Mouse (Mus musculus) T-cell, adult 2 months (primary cell): ENCODE data around the gene Art4.
"Not testable (repeated sequence)": the region's sequence is repeated elsewhere in the genome, so short reads cannot be mapped to it uniquely, and the experiment has no call there.

Experiments
- DNase-seq: peaks from one replicate; pipeline ENCODE4 v3.0.0; 2022; ENCODE audit warnings: low spot score

Art4 gene

DNA sequence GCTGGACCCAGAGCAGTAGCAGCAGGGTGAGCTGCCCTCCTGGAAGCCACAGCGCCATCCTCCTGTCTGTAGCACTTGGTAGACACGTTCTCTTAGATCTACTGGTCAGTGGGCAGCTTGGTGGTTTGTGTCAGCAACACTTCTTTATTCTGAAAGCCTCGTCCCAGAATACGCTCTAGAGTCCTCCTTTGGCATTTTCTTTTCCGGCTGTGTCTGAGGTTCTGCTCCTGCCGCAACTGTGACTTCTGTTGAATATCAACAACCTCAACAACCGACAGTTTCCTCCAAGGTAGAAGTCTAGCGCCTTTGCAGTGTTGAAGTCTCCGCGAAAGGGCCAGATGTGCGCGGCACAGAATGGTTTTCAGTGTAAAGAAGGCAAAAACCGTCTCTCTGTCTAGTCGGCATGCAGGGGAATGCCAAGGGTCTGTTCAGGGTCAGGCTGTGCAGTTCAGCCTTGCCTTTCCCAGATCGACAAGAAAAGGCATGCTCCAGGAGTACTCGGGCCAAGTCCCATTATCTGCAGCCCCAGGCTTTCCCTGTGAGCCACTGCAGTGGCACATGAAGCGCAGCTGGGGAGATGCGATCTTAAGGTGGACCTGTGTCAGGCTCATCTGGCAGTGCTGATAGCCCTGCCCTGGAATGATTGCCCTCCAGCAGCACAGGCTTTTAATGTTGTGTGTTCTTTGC lies at the start of gene Art4:
Art4 (minus strand) TSS at position 548 of the 687 bp plus-strand sequence.
- peak; percentile 39 for DNase-seq

DNA sequence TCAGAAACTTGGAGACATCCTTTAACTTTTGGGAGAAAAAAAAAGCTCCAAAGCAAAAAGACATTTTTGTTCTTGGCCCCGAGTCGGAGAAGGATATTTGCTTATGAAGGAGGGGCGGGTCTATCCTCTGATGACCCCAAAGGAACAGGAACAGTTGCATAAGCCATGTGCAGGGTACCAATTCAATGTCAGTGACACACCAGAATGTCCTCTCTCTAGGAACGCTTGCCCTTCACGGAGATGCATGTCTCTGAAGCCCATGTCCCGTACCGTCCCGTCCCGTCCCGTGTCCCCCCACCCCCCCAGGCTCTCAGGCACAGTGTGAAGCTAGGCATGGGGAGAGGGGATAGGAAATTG lies 49.4 kb upstream of the Art4 start:
- DNase-seq, result no peak

DNA sequence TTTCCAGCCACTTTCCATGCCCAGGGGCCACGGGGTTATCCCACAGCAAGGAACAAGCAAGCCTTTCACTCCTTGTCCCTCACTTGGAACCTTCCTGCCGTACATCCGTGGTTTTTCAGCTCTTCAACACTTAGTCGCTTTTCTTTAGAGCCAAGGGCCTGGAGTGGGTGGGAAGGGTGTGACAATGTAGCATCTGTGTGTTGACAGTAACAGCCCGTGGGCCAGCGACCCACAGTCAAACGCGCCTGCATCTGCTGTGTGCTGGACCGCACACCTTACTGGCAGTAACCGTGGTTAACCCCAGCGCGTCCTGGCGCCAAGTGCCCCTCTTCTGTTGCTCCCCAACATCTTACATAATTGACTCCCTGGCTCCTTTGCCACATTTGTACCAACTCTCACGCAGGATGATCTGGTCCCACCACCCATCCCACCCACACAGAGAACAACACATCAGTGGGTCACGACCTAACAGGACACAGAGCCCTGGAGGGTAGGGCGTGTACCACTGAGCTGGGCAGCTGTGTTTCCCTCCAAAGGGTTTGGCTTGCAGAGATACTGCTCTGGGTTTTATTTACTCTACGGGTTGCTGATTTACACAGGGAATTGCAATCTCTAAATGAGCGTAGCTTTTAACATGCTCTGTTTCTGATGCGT lies 48.9 kb upstream of the Art4 start:
- no peak for DNase-seq

DNA sequence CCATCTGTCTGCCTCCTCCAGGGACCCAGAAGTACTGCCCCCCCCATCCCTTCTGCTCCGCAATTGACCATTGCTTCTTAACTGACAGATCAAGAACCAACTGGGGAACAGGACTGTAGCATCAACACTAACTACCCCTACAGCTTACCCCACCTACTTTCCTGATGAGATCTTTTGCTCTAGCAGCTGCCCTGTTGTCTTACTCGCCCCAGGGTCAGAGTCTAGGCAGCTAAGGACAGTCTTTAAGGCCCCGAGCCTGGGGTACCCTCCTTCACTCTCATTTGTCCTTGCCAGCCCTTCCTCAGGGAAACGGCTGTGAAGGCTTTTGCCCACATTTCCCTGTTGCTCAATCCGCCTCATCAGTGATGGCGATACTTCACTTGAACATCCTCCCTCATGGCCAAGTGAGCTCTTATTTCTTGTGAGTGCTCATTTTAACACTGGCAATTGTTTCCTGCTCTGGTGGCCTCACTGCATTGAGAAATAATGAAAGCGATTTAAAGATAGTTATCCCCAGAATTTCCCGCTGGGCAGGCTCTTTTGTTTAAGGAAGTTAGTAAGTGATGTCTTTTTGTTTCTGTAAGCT lies 46.4 kb upstream of the Art4 start:
- no peak for DNase-seq

DNA sequence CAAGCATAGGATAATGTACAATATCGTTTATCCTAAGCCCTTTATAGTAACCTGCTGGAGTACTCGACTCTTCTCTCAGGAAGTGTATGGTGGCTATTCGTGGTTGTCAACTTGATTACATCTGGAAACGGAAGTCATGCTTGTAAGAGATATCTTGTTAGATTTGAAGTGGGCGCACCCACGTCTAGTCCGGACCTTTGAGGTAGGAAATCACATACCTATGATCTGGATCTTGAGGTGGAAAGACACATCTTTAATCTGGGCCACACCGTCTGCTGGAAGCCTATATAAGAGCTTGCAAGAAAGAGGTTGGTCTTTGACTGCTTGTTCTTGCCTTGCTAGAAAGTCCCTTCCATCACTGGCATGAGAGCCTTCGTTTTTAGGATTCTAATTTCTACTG lies 45.0 kb upstream of the Art4 start:
- DNase-seq, result peak; percentile 32

DNA sequence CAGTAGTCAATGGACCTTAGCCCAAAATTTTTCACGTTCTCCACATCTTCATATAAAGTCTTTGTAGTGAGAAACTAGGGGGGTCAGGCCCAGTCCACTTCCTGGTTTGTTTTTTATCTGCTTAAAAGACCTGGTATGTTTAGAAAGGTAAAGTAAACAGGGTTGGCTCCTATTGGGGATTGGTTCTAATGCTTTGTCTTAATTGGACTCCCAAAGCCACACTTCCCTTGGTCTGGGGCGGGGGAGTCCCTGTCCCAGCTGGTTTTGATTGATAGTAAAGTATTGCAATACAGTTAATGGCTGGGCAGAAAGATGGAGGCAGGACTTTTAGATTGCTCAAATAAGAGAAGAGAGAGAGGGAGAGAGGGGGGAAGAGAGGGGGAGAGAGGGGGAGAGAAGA lies 43.5 kb upstream of the Art4 start:
- DNase-seq, result no peak

DNA sequence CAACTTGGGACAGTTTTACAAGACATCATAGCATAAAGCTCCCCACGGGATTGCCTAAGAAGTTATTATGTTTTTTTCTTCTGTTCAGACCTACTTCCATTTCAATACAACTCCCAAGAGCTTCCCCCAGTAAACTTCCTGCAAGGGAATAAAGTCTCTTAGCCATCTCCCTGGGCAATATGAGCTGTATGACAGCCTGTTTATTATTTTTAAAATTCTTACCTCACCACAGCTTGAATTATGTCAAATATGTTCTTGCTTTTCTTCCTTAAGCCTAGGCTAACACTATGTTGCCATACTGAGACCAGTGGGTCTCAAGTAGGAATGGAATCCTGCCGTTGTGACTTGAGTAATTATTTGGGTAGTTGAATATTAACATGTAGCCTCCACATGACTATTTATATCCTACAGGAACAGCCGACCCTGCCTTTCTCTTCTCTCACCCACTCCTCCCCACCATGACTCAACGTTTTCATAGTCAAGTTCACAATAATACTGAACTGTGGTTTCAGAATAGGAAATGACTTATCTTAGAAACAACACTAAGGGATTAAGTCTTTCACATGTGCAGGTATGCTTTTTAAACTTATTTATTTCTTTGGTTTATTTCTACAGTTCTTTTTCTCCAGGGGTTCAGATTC lies 43.0 kb upstream of the Art4 start:
- DNase-seq, result no peak

DNA sequence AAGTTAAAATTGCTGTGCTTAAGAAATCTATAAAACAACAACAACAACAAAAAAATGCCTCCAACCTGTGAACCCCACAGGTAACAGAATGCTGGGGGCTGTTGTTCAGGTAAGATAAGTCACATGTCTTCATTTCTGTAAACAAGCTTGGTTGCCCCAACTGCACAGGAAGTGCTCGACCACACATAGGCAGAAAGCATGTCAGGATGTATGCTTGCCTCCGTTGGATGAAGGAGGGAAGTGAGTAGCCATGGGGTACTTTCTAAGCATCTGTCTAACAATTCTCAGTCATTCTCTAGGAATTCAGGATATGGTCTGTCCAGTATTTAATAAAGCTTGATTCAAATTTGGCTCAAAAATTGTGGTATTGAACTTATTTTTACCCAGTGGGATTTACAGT lies 41.4 kb upstream of the Art4 start:
- DNase-seq, result peak; percentile 50

DNA sequence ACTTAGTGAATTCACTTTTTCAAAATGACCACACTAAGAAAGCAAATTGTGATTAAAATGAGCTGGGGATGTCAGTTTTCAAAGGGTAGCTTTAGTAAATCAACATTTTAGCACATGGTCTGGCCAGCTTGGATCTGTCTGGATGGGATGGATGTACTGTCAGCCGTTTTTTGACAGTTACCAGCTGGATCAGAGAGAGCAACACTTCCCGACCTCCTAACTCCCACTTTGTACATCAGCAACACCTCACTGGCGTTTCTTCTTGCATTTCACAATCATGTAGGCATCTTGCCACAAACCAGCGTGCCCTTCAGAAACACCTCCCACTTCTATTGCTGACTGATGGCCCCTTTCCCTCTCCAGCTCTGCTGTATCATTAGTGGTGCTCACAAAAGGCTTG lies 40.7 kb upstream of the Art4 start:
- DNase-seq, result no peak

DNA sequence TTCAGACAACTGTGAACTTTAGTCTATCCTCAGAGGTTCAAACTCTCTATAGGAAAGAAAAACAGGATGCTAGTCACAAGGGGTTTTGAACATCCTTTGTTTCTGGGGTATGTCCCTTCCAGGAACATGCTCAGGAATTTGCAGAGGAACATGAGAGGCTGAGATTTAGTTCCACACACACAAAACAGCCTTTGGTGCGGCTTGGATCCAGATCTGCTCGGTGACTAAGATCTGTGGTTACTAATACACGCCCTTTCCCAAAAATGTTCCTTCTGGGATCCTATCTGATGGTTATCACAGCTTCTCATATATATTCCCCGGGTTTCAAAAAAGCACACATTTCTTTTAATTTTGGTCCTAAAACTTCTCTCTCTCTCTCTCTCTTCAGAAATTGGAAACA lies 40.3 kb upstream of the Art4 start:
- DNase-seq, result no peak

DNA sequence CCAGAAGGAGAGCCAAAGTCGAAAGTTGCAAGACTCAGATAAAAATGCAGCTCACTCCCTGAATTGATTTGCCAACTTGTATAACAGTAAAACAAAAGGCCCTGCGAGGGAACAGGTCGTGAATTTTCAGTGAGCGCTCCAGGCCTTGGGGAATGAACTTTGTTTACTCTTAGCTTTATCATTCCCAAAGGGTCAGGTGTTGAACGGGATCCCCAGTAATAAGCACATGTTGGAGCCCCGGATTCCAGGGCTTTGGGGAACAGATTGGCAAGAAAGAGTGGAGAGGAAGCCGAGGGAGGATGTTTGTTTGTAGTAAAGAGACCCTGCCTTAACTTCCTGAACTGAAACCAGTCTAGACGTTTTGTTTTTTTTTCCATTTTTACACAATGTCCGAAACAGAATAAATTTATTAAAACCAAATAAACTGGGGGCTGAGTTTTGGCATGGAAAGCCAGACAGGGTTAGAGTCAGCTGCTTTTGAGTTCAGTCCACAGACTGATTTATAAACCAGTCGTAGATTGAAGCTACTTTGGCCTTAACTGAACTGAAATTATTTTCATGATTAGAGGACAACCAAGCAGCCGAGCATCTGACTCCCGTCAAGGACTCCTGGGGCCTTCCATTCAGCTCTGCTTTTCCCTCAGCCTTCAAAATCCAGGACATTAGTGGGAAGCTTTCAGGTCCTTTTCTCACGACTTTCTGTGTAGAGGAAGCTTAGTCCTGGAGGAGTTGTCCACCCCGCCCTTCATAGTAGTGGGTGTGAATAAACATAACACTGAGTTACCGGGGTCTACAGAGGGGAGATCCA lies 37.2 kb upstream of the Art4 start:
- DNase-seq, result no peak

DNA sequence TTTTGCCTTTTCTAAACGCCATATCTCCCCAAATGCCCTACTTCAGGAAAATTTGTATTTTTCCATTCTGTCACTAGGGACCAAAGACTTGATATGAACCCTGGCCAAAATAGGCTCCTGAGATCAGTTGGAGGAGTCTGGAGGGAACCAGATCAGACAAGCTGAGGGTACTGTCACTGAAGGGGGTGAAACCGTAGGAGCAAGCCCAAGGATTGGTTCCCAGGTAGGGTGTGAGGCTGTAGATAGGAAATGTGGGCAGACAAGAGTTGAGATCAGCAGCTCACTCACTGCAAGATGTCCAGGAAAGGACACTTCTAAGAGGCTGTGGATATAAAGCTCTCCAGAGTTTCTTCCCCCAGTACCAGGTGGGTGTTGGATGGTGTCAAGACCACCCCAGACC lies 34.5 kb upstream of the Art4 start:
- no peak for DNase-seq

DNA sequence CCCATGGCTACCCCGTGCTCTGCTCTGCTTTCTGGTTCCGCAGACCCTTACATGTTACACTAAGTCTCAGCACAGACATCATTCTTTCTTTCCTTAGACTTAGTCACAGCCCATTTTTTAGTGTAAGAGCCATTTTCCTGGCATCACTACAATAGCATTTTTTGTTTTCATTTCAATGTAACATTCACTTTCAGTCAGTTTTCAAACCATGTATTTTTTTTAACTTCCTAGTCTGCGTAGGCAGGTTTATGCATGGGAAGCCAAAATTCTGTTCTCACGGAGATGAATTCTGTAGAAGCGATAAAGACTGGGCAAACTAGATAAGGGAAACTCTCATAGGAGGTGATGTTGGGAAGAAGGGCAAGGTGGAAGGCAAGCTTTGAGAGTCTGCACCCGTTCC lies 32.0 kb upstream of the Art4 start:
- no peak for DNase-seq

DNA sequence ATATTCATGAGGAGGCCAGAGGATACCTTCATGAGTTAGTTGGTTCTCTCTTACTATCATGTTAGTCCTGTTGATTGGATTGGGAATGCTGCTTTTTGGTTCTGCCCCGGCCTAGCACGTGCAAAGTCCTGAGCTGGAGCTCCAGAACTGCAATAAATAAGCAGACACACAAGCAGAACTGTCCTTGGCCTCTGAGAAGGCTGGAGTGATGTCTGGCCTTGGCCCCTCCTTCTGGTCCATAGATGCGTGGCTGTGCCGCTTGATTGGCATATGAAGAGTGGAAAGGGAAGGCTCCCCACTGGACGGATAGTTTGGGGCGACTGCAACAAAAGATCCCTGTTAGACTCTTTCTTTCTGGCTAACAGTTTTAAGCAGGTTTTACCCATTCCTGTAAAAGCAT lies 31.5 kb upstream of the Art4 start:
- DNase-seq, result no peak

DNA sequence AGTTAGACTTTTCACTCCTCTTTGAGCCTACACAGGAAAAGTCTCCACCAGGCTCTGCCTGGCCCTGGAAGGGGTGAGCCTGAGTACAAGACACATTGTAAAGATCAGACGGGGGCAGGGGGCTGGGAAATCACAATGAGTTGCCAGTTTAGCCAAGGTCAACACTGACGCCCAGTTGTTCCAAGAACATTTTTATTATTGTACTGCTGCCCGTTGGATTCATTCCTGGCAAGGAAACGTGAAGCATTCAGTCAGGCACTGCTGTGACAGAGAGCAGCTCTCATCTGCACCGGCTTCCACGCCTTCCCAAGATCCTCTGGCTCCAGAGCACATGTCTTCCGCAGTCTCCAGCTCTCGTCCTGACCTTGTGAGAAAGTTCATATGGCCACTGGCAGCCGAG lies 30.3 kb upstream of the Art4 start:
- no peak for DNase-seq

DNA sequence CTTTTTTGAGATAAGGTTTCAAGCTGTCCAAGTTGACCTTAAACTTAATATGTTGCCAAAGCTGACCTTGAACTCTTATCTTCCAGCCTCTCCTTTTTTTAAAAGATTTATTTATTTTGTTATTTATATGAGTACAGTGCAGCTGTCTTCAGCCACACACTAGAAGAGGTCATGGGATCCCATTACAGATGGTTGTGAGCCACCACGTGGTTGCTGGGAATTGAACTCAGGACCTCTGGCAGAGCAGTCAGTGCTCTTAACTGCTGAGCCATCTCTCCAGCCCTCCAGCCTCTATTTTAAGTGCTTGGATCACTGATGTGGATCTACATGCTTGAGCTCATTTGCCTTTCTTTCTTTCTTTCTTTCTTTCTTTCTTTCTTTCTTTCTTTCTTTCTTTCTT lies 27.2 kb upstream of the Art4 start:
- not testable (repeated sequence) for DNase-seq

DNA sequence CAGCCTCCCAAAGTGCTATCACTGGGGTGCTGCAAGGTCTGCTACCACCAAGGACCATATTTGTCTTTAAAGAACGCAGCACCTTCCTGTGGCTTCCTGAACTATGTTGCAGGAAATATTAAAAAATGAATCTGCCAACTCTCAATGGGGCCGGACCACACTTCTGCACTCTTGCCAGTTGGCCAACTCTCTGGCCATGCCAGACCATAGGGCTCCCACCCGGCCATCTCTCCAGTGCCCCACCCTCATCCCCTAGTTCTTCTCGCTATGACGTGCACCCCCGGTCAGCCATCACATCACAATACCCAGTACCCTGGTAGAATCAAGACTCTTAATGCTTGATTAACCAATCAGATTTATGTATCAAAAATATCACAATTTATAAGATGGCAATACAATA lies 26.4 kb upstream of the Art4 start:
- no peak for DNase-seq

DNA sequence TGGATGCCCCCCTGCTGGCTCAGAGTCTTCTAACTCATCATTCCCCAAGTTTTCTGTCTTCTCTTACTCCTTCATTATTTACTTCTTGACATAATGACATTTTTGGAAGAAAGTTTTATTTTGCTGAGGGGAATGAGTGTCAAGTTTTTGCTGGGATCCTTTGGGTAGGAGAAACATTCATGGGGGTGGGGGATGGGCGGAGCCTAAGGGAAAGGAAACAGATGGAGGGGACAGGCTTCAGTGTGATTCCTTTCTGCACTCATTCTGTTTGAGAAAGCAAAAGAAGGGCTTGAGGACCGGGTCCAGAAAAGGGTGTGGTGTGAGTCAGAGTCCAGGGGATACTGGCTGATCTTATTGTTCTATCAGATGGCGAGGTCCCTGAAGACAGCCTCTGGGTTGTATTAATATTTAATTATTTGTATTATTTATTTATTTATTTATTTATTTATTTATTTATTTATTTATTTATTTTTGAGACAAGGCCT lies 25.9 kb upstream of the Art4 start:
- DNase-seq, result no peak

DNA sequence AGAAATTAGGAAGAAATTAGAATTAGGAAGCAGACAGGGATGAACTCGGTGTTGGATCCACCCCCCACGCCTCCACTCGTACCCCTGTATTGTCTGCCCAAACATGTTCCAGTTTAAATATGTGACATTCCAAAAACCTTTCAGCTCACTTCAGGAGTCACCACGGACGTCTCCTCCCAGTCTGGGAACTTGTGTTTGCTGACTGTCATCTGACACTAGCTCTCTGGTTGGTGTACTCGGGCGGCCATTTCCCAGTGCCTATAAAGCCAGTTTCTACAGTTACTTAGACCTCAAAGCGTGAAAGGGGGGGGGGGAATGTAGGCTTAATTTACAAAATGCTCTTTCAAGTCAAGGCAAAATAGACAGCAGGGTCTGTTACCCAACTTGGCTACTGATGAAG lies 24.1 kb upstream of the Art4 start:
- DNase-seq, result no peak

DNA sequence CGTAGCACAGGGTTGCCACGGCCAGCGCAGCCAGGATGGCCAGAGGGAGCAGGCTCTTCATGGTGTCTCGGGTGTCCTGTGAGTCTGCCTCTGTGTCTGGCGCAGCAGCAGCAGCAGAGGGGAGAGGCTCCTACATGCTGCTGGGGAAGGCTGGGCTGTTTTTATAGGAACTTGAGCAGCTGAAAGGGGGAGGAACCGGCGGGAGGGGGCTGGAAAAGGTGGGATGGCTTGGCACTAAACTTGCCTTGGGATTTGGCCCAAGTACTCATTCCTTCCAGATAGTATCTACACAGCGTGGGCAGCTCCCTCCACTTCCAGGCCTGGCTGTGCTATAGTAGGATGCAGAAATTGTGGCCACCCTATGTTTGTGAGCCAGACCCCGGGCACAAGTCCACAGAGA lies 18.1 kb upstream of the Art4 start, which contains the start of gene Mgp:
Mgp (minus strand) TSS at position 154 of the 400 bp plus-strand sequence.
- no peak for DNase-seq

DNA sequence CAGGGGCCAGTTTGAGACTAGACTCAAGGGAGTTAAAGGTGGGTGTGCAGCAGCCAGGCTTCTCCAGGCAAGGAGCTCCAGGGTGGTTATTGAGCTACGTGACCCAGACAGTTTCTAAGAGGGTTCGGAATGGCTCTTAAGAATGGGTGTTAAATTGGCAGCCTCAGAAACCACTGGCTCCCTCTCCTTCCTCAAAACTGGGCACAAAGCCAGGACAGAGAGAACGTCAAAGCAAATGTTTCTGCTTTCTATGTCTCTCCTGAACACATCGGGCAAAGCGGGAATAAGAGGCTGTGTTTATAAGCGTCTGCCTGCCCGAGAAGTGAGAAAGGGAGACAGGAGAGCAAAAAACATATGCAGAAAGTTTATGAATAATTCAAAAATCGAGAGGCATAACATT lies 17.1 kb upstream of the Art4 start:
- no peak for DNase-seq

DNA sequence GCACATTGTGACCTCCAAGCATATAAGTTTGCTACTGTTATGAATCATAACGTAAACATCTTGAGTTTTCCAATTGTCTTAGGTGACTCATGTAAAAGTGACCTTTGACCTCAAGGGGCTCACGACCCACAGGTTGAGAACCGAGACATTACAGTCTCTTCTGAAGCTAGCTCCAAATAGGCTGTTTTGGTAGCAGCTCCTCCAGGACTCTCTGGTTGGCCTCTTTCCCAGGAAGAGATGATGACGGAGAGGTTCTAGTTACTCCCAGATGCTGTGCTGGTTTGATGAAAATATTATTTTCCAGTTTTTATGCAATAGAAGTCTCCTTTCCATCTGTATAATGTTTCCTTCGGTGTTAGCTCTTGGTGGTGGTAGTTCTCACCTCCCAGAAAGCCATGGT lies 11.4 kb upstream of the Art4 start:
- no peak for DNase-seq
